Mouse (Mus musculus) kidney, embryonic 15.5 days (tissue): ENCODE measurements around the gene Pdzd2. TPM values are rescaled to one million over a fixed set of nuclear protein-coding genes. Genes with fewer than 3 reads are reported as not detected.

ENCODE experiments used
- ATAC-seq: fragments of 200-750 bp; cut with Nextera tagmentation; replicated peaks from 2 replicates; pipeline ENCODE4 v1.8.0; 2017; ENCODE audit warnings: moderate TSS enrichment; ENCODE audit not compliant: low FRiP score
- H3K27ac ChIP-seq: fragments of 300-500 bp; sonication (generic); 2 replicates; pipeline ENCODE4 v1.5.1; 2015; ENCODE audit warnings: mild to moderate bottlenecking, inconsistent platforms
- H3K27me3 ChIP-seq: fragments of 300-500 bp; sonication (generic); 2 replicates; pipeline ENCODE4 v1.6.1; 2015; ENCODE audit warnings: inconsistent platforms
- H3K36me3 ChIP-seq: fragments of 300-500 bp; sonication (generic); 2 replicates; pipeline ENCODE4 v1.6.1; 2015; ENCODE audit warnings: inconsistent platforms
- H3K4me1 ChIP-seq: fragments of 300-500 bp; sonication (generic); 2 replicates; pipeline ENCODE4 v1.6.1; 2015; ENCODE audit warnings: inconsistent platforms
- H3K4me2 ChIP-seq: fragments of 300-500 bp; sonication (generic); 2 replicates; pipeline ENCODE4 v1.6.1; 2015; ENCODE audit warnings: moderate library complexity, mild to moderate bottlenecking, inconsistent platforms
- H3K4me3 ChIP-seq: fragments of 300-500 bp; sonication (generic); replicated peaks from 2 replicates; pipeline ENCODE4 v1.5.1; 2015; ENCODE audit warnings: mild to moderate bottlenecking, inconsistent platforms
- H3K9ac ChIP-seq: fragments of 300-500 bp; sonication (generic); 2 replicates; pipeline ENCODE4 v1.6.1; 2015; ENCODE audit warnings: mild to moderate bottlenecking, inconsistent platforms
- H3K9me3 ChIP-seq: fragments of 300-500 bp; sonication (generic); replicated peaks from 2 replicates; pipeline ENCODE4 v1.6.1; 2016; ENCODE audit warnings: inconsistent platforms
- WGBS: fragments of 180-500 bp; shearing (Covaris S2); methylation state at CpG from one replicate; pipeline ENCODE4 v1.1.7; 2015; ENCODE audit warnings: mixed read lengths; 5-methylcytosine and 5-hydroxymethylcytosine counted together
- polyA plus RNA-seq: library from polyadenylated mRNA; unstranded; fragments of >200 nt; fragmentation: Nextera tagmentation; extraction: Ambion mirVana; gene quantifications from 2 replicates; pipeline ENCODE4 v1.2.1, GENCODE M21; 2015

Pdzd2 gene
- polyA plus RNA-seq, 1 experiment from 2014 or later: 41.3 TPM

DNA sequence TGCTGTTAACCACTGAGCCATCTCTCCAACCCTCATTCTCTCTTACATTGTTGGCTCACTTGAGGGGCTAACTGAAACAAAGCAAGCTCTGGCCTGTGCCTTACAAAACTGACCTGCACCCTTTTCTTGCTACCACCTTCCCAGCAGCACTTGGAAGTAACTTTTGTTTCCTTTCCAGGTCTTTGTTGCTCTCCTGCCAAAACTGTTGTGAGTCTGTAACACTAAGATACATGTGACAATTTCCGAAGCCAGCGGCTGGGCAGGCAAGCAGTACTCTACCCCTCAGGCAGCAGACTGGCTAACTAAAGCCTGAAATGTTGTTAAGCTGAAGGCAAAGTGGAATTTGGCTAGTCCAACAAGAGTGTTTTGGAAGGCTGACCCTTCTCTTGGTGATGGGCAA is 251.4 kb downstream of the Pdzd2 start:
- Histone ChIP-seq H3K27ac (no peak overlapping the region), H3K4me2 (no peak overlapping the region), H3K27me3 (no peaks in the 10 kb centered on the region), H3K4me1 (peaks cover 30% of the 10 kb centered on the region), H3K36me3 (no peaks in the 10 kb centered on the region), H3K9me3 (no peaks in the 10 kb centered on the region), H3K4me3 (no peak overlapping the region), H3K9ac (no peak overlapping the region)
- WGBS: 84% methylated on average over 2 of the region's 2 CpGs
- ATAC-seq: no peak

DNA sequence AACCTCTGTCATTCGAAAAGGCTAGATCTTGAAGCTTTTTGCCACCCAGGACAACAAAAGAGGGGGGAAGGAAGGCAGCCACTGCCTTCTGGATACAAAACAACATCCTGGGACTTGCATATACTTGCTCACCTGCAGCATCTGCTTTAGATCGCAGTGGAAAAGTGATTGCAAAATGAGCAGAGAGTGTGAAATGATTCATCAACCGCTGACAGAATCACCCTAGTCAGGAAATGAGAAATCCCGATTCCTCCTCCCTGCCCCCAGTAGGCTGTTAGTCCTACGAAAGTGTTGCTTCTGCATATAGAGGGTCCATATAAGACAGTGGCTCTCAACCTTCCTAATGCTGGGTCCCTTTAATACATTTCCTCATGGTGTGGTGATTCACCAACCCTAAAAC is 258.5 kb downstream of the Pdzd2 start:
- Histone ChIP-seq H3K9ac (no peak overlapping the region), H3K36me3 (no peaks in the 10 kb centered on the region), H3K27ac (no peak overlapping the region), H3K4me1 (peaks cover 16% of the 10 kb centered on the region), H3K9me3 (no peaks in the 10 kb centered on the region), H3K4me3 (no peak overlapping the region), H3K4me2 (no peak overlapping the region), H3K27me3 (no peaks in the 10 kb centered on the region)
- 69% methylated on average over 5 of the region's 5 CpGs for WGBS
- no peak for ATAC-seq

DNA sequence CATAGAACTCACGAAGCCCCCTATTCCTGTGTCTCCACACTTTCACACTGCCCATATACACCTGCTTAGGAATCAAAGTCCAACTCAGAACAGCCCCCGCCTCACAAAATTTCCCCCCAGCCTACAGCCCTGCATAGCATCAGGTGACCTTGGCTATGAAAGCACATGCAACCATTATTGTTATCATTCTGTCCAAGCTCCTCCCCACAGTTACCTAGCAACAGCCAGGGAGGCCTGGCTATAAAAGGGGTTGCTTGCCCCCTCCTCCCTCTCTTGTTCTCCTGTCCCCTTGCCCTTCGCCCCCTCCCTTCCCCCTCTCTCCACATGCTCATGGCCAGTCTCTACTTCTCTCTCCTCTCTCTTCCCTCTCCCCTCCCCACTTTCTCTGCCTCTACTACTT is 259.4 kb downstream of the Pdzd2 start:
- H3K27ac ChIP-seq: no peak overlapping the region
- peaks cover 16% of the 10 kb centered on the region for H3K4me1 ChIP-seq
- H3K4me3 ChIP-seq: no peak overlapping the region
- no peaks in the 10 kb centered on the region for H3K9me3 ChIP-seq
- ATAC-seq: no peak
- H3K27me3 ChIP-seq: no peaks in the 10 kb centered on the region
- no peak overlapping the region for H3K9ac ChIP-seq
- no peak overlapping the region for H3K4me2 ChIP-seq
- 88% methylated on average over 3 of the region's 3 CpGs for whole genome bisulfite sequencing
- H3K36me3 ChIP-seq: no peaks in the 10 kb centered on the region

DNA sequence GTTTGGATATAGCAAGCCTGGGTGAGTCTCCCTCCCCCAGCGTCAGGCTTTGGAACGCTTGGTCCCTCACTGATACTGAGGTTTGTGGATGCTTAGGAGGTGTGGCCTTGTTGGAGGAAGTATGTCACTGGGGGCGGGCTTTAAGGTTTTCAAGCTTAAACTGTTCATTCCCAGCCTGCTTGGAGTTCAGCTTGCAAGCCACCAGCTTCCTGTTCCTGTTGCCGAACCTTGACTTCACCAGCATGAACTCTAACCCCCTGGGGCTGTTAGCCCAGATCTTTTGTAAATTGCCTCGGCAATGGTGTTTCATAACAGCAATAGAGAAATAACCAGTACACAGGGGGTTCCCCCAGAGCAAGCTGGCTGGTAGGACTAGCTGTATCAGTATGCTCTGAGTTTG is 260.4 kb downstream of the Pdzd2 start:
- 71% methylated on average over 5 of the region's 5 CpGs for WGBS
- Histone ChIP-seq H3K4me2 (no peak overlapping the region), H3K9ac (no peak overlapping the region), H3K27ac (no peak overlapping the region), H3K4me3 (no peak overlapping the region), H3K36me3 (no peaks in the 10 kb centered on the region), H3K4me1 (peaks cover 16% of the 10 kb centered on the region), H3K27me3 (no peaks in the 10 kb centered on the region), H3K9me3 (no peaks in the 10 kb centered on the region)
- ATAC-seq: no peak

DNA sequence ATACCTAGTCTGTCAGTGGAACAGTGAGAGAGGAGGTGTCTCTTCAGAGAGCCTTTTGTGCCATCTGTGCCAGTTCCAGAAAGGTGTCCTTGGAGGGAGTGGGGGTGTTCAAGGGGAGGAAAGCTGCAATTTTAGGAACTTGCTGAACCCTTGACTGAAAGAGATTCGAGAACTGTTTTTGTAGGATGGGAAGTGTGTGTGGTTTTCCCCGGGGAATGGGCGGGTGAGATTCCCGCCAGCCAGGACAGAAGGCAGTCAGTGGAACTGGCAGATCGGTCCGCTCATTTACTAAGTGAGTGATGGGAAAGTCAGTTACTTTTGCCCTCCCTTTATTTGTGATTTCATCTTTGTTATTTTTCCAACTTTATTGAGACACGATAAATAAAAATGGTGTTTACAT is 266.1 kb downstream of the Pdzd2 start:
- H3K4me1 ChIP-seq: peaks cover 8% of the 10 kb centered on the region
- whole genome bisulfite sequencing: 64% methylated on average over 7 of the region's 7 CpGs
- no peak for ATAC-seq
- no peak overlapping the region for H3K4me2 ChIP-seq
- H3K9ac ChIP-seq: no peak overlapping the region
- H3K9me3 ChIP-seq: no peaks in the 10 kb centered on the region
- no peaks in the 10 kb centered on the region for H3K27me3 ChIP-seq
- no peaks in the 10 kb centered on the region for H3K36me3 ChIP-seq
- H3K4me3 ChIP-seq: no peak overlapping the region
- H3K27ac ChIP-seq: no peak overlapping the region

DNA sequence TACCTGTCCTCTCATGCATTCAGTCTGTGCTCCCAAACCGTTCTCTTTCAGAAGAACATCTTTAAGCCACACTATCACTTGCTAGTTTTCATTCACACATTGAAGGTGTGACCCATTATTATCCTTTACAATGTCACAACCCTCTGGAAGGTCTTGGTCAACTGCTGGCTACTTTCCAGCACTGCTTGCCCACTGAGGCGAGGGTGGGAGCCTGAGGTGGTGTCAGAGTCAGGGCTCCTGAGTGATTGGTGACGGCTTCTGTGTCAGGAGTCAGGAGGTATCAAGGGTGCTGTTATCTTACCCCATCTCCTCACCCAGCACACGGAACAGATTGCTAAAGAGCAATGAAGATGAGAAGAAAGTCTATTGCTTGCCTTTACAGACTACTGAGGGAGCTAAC is 267.1 kb downstream of the Pdzd2 start:
- H3K4me1 ChIP-seq: peaks cover 8% of the 10 kb centered on the region
- H3K27me3 ChIP-seq: no peaks in the 10 kb centered on the region
- no peak overlapping the region for H3K27ac ChIP-seq
- ATAC-seq: no peak
- no peak overlapping the region for H3K9ac ChIP-seq
- no peaks in the 10 kb centered on the region for H3K36me3 ChIP-seq
- no peak overlapping the region for H3K4me3 ChIP-seq
- 79% methylated on average over 4 of the region's 4 CpGs for WGBS
- H3K4me2 ChIP-seq: no peak overlapping the region
- H3K9me3 ChIP-seq: no peaks in the 10 kb centered on the region

DNA sequence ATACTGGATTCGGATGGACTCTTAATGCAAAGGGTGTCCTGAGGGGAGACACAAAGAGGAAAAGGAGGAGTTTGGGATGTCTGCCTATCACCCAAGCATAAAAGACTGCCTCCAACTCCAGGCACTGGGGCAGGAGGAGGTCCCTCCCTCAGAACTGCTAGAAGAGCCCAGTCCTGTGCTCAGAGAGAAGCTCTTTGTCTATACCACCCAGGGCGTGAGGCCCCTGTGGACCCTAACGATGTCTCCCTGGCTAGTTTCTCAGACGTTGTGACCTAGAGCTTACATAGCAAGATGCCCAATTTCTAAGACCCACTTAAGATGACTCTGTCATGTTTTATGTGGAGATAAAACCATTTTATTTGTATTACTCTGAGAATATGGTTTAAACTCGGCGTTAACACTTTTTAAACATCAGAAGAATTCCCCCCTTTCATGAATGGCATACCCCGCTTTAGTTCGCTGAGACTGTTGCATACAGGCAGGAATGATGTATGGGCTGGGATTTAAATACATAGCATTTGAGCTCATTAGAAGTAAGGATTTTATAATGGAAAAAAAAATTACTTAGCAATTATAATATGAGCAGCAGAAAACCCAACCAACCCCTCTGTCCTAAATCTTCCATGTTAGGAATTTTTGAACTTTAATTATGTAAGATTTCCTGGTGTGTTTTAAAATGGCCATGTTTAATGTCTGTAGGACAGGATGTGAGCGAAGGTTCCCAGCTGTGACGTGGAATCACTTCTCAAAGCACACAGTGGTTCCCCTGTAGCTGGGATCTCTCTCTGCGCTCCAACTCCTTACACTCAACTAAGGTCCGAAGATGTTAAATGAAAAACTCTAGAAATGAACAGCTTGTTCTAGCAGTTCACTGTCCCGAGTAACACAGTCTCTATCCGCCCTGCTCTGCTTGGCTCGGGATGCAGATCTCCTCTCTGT is 268.6 kb downstream of the Pdzd2 start:
- Histone ChIP-seq H3K27me3 (no peaks in the 10 kb centered on the region), H3K36me3 (no peaks in the 10 kb centered on the region), H3K4me3 (no peak overlapping the region), H3K4me1 (peaks cover 8% of the 10 kb centered on the region), H3K4me2 (no peak overlapping the region), H3K9ac (no peak overlapping the region), H3K27ac (peak overlapping the region; percentile 29; the same call in 1 of the 2 replicates), H3K9me3 (no peaks in the 10 kb centered on the region)
- 0 out of 2 replicates have a peak, but pooled peaks have one; percentile 29 for ATAC-seq
- WGBS: 65% methylated on average over 15 of the region's 15 CpGs

DNA sequence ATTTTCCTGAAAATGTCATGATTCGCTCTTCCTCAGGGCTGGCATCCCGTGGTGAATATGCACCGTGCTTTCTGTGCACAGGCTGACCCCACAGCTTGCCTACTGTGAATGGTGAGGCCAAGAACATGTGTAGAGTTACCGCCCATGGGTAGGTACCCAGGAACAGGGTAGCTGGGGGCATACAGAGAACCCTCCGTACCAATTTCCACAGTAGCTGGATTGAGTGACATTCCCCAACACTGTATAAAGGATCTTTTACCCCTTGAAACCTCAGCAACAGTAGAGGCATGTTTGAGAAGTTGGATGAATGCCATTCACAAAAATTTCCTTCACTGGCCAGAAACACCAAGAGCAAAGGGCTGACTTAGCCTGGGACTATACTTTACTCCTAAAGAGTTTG is 271.1 kb downstream of the Pdzd2 start:
- no peaks in the 10 kb centered on the region for H3K36me3 ChIP-seq
- no peaks in the 10 kb centered on the region for H3K27me3 ChIP-seq
- H3K4me1 ChIP-seq: peaks cover 8% of the 10 kb centered on the region
- no peaks in the 10 kb centered on the region for H3K9me3 ChIP-seq
- no peak overlapping the region for H3K4me3 ChIP-seq
- WGBS: 89% methylated on average over 5 of the region's 5 CpGs
- H3K9ac ChIP-seq: no peak overlapping the region
- ATAC-seq: no peak
- no peak overlapping the region for H3K27ac ChIP-seq
- no peak overlapping the region for H3K4me2 ChIP-seq

DNA sequence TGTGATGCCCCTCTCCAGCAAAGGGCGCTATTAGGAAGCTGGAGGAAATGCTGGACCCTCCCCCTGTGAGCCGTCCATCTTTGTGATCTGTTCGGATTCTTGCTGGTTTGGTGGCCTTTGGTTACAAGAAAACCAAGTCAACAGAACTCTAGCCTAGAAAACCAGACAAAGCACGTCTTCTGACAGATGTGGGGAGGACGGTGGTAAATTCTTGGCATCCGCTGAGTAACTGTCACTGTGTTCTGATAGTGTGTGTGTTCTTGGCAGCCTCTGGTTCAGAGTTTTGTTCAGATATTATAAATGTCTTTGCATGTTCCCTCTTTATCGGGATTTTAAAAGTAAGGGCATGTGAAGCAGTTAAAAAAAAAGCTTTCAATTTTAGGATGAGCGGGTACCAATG is 274.0 kb downstream of the Pdzd2 start:
- Histone ChIP-seq H3K9me3 (no peaks in the 10 kb centered on the region), H3K27me3 (no peaks in the 10 kb centered on the region), H3K9ac (no peak overlapping the region), H3K4me1 (peaks cover under 1% of the 10 kb centered on the region; the same call in 1 of the 2 replicates), H3K4me2 (no peak overlapping the region), H3K27ac (no peak overlapping the region), H3K4me3 (no peak overlapping the region), H3K36me3 (no peaks in the 10 kb centered on the region)
- no peak for ATAC-seq
- 72% methylated on average over 8 of the region's 8 CpGs for WGBS

DNA sequence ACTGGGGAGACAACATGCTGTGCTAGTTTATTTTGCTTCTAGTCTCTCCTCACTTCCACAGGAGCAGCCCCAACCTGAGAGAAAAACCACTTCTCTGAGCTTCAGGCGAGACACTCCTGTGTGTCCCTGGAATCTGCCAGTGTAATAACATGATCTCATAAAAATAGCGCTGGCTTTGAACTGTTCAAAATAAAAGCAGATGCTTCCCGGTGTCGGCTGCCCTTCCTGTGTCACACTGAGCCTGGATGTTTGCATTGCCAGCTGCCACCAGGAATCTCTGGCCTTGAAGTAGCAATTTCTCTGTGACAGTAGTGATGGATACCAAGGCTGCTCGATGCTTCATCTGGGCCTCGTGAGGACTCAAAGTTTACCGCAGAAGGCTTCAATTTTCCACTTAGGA is 282.9 kb downstream of the Pdzd2 start:
- 29% methylated on average over 7 of the region's 7 CpGs for WGBS
- 0 out of 2 replicates have a peak, but pooled peaks cover 22% of the 10 kb centered on the region for H3K36me3 ChIP-seq
- no peaks in the 10 kb centered on the region for H3K27me3 ChIP-seq
- no peak for ATAC-seq
- H3K4me3 ChIP-seq: no peak overlapping the region
- peaks cover 17% of the 10 kb centered on the region for H3K4me1 ChIP-seq
- H3K27ac ChIP-seq: no peak overlapping the region
- no peak overlapping the region for H3K9ac ChIP-seq
- H3K9me3 ChIP-seq: no peaks in the 10 kb centered on the region
- no peak overlapping the region for H3K4me2 ChIP-seq

DNA sequence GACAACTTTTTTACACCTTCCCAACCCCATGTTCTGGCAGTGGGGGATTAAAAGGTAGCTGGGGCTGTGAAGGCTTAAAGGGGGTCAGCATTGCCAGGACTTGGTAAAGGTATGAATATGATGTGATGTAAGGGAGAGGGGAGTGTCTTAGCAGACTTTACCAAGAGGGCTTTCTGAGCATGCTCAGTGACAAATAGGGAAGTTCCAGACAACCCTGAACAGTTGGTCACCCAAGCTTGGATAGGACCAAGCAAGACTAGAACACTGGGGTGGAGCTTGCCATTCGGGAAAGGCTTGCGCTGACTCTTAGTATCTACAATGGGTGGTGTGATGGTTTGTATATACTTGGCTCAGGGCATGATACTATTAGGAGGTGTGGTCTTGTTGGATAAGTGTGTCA is 286.4 kb downstream of the Pdzd2 start:
- Histone ChIP-seq H3K9me3 (no peaks in the 10 kb centered on the region), H3K27me3 (no peaks in the 10 kb centered on the region), H3K27ac (no peak overlapping the region), H3K4me2 (no peak overlapping the region), H3K9ac (no peak overlapping the region), H3K36me3 (peaks cover 29% of the 10 kb centered on the region; the same call in 1 of the 2 replicates), H3K4me3 (no peak overlapping the region), H3K4me1 (peaks cover 32% of the 10 kb centered on the region)
- ATAC-seq: no peak
- 95% methylated on average over 2 of the region's 2 CpGs for WGBS

DNA sequence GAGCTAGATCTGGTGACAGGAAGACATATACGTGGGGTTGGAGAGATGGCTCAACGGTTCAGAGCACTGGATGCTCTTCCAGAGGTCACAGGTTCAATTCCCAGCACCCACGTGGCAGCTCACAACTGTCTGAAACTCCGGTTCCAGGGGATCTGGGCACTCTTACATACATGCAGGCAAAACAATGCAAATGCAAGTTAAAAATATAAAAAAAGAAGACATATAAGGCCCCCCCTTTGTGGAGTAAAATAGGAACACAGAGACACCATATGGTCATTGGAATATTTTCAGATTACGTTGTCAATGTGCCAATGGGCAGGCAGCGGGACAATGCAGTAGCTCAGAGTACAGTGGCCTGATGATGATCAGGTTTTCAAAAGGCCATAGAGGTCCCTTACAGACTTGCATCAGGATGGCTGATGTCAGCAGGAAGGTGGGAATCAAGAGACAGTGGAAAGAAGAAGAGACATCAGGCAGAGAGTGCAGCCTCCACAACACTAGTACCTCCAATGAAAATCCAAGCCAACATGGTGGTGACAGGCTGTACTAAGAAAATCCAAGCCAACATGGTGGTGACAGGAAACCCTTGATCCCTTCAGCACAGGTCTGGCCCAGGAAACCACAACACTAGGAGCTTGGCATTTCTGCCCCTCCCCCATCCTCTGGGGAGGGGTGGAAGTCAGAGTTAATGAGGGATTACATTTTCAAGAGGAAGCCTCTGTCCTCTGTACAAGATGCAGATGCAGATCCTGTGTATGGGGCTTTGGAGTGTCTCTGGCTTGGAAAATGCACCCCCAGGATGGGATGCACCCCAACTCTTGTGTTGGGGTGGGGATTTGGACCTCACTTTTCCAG is 287.4 kb downstream of the Pdzd2 start:
- no peak overlapping the region for H3K4me3 ChIP-seq
- 64% methylated on average over 6 of the region's 6 CpGs for WGBS
- H3K27ac ChIP-seq: no peak overlapping the region
- no peaks in the 10 kb centered on the region for H3K27me3 ChIP-seq
- no peak overlapping the region for H3K4me2 ChIP-seq
- H3K9ac ChIP-seq: no peak overlapping the region
- ATAC-seq: no peak; the same call in 1 of the 2 replicates
- peaks cover 35% of the 10 kb centered on the region for H3K4me1 ChIP-seq
- no peaks in the 10 kb centered on the region for H3K9me3 ChIP-seq
- H3K36me3 ChIP-seq: peaks cover 25% of the 10 kb centered on the region; the same call in 1 of the 2 replicates
